Mouse (Mus musculus) limb, embryonic 11.5 days (tissue): ENCODE measurements around the gene Sag. TPM values are rescaled to one million over a fixed set of nuclear protein-coding genes. Genes with fewer than 3 reads are reported as not detected.

Experiments used
- ATAC-seq: fragments of 200-750 bp; cut with Nextera tagmentation; 2 replicates; pipeline ENCODE4 v1.8.0; 2017; ENCODE audit warnings: low read depth; ENCODE audit not compliant: insufficient number of reproducible peaks, low FRiP score, low TSS enrichment
- DNase-seq: peaks from one replicate; pipeline ENCODE4 v3.0.0-alpha.2; 2015; ENCODE audit warnings: low spot score
- H3K27ac ChIP-seq: fragments of 300-500 bp; sonication (generic); replicated peaks from 2 replicates; pipeline ENCODE4 v1.5.1; 2014; ENCODE audit warnings: low read depth, mild to moderate bottlenecking, low read length
- H3K27me3 ChIP-seq: fragments of 300-500 bp; sonication (generic); 2 replicates; pipeline ENCODE4 v1.6.1; 2014; ENCODE audit warnings: mild to moderate bottlenecking, low read length, mixed read lengths; ENCODE audit not compliant: control insufficient read depth, insufficient read depth
- H3K36me3 ChIP-seq: fragments of 300-500 bp; sonication (generic); 2 replicates; pipeline ENCODE4 v1.6.1; 2014; ENCODE audit warnings: mild to moderate bottlenecking, low read length, moderate library complexity, mixed read lengths; ENCODE audit not compliant: control insufficient read depth, insufficient read depth
- H3K4me1 ChIP-seq: fragments of 300-500 bp; sonication (generic); 2 replicates; pipeline ENCODE4 v1.6.1; 2014; ENCODE audit warnings: low read length, mixed read lengths; ENCODE audit not compliant: control insufficient read depth, insufficient read depth
- H3K4me2 ChIP-seq: fragments of 300-500 bp; sonication (generic); 2 replicates; pipeline ENCODE4 v1.6.1; 2014; ENCODE audit warnings: low read depth, mild to moderate bottlenecking, moderate library complexity; ENCODE audit not compliant: severe bottlenecking
- H3K4me3 ChIP-seq: fragments of 300-500 bp; sonication (generic); 2 replicates; pipeline ENCODE4 v1.5.1; 2014; ENCODE audit warnings: low read depth, low read length
- H3K9ac ChIP-seq: fragments of 300-500 bp; sonication (generic); 2 replicates; pipeline ENCODE4 v1.6.1; 2014; ENCODE audit warnings: mild to moderate bottlenecking, low read length
- H3K9me3 ChIP-seq: fragments of 300-500 bp; sonication (generic); 2 replicates; pipeline ENCODE4 v1.6.1; 2016; ENCODE audit warnings: low read length; ENCODE audit not compliant: control insufficient read depth
- WGBS: fragments of 180-500 bp; shearing (Covaris S2); extraction: QIAGEN DNeasy Blood & Tissue Kit; methylation state at CpG from one replicate; pipeline ENCODE4 v1.1.7; 2014; 5-methylcytosine and 5-hydroxymethylcytosine counted together
- polyA plus RNA-seq: library from polyadenylated mRNA; unstranded; fragments of >200 nt; fragmentation: Nextera tagmentation; extraction: Ambion mirVana; gene quantifications from 2 replicates; pipeline ENCODE4 v1.2.1, GENCODE M21; 2014

Sag gene
- polyA plus RNA-seq, 1 experiment from 2014 or later: 2.3 TPM

DNA sequence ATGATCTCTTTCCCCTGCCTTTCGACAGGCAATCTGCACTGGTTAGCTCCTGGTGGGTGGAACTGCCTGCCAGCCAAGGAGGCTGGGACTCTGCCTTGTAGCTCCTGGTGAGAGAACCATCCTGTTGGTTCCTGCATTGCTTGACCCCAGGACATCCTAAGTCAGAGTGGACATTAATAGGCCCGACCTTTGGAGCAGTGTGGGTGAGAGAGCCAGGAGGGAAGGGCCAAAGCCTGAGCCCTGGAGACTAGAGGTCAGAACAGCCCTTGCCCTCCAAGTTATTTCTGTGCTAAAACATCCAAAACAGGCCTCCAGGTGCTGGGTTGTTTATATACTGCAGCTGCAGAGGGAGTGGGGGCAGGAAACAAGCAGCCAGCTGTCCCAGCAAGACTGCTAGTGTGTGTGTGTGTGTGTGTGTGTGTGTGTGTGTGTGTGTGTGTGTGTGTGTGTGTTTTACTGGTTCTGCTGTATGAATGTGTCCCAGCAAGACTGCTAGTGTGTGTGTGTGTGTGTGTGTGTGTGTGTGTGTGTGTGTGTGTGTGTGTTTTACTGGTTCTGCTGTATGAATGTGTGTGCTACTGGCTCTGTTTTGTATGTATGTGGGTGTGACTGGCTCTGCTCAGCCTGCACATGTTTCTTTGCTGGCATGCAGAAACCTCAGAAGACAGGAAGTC is 43.5 kb downstream of the Sag start:
- 12% methylated on average over 2 of the region's 2 CpGs for WGBS
- no peaks in the 10 kb centered on the region for H3K36me3 ChIP-seq
- H3K4me1 ChIP-seq: peaks cover 11% of the 10 kb centered on the region
- no peak overlapping the region for H3K4me2 ChIP-seq
- ATAC-seq: peak; percentile 85
- H3K9me3 ChIP-seq: no peaks in the 10 kb centered on the region
- no peak overlapping the region for H3K9ac ChIP-seq
- peak overlapping the region; percentile 88 for H3K27ac ChIP-seq
- DNase-seq: peak; percentile 64
- H3K4me3 ChIP-seq: no peak overlapping the region
- no peaks in the 10 kb centered on the region for H3K27me3 ChIP-seq

DNA sequence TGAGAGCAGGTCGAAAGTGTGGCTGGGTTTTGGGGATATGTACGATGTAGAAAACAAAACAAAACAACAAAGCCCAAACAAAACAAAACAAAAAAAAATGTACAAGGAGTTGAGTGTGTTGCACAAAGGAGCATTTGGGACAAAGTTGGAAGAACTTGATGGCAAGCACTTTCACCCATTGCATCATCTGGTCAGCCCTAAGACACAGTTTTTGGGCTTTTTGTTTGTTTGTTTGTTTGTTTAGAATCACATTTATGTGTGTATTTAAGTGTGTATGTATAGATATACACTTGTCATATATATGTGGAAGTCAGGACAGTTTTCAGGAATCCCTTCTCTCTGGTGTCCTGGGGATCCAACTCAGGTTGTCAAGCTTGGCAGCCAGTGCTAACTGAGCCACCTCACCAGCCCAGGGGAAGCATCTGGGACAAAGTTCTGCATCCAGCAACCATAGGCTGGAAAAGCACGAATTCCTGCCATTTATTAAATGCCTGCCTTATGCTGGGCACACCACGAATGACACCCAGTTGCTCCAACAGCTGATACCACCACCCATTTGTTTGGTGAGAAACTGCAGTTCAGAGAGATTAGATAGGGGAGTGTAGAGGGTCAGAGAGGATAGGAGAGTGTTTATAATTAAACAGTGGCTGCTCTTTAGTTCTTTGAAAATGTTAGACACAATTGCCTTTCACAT is 44.1 kb downstream of the Sag start:
- Histone ChIP-seq H3K9ac (no peak overlapping the region), H3K4me3 (no peak overlapping the region), H3K9me3 (no peaks in the 10 kb centered on the region), H3K27me3 (no peaks in the 10 kb centered on the region), H3K27ac (peak overlapping the region; percentile 33; the same call in 1 of the 2 replicates), H3K4me2 (no peak overlapping the region), H3K4me1 (peaks cover 11% of the 10 kb centered on the region), H3K36me3 (no peaks in the 10 kb centered on the region)
- no peak for ATAC-seq
- no peak for DNase-seq
- WGBS: 36% methylated on average over 4 of the region's 4 CpGs

DNA sequence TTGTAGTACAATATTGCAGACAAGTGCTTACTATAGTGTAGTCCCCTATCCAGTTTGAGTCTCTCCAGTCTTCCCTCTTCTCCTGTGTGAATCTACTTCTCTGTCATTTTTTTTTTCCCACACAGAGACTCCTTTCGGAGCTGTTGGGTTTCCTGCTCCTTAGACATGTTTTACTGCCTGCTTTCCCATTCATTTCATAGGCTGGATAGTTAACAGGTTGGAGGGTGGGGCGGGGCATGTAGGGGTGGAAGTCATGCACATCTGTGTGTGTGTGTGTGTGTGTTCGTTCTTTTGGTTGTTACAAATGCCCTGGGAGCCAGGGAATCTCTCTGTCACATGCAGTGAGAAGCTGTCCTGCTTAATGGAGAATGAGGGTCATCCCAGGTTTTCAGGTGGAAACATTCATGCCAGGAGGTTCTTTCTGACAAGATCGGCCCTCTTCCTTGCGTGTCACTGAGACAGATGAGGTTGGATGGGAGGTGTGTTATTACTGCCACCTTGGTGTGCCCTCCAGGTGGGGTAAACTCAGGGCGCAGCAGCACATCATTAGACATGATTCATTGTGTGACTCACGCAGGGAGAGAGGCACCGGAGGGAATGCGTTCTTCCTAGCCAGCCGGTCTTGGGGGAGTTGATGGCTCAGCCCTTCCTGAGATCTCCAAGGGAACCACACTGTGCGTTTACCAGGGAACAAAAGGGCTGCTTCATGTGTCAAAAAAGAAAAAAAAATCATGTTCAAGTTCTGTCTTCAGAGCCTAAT is 44.9 kb downstream of the Sag start:
- ATAC-seq: no peak
- Histone ChIP-seq H3K4me2 (no peak overlapping the region), H3K36me3 (no peaks in the 10 kb centered on the region), H3K27ac (no peak overlapping the region), H3K27me3 (no peaks in the 10 kb centered on the region), H3K4me3 (no peak overlapping the region), H3K9ac (no peak overlapping the region), H3K4me1 (peaks cover 11% of the 10 kb centered on the region), H3K9me3 (no peaks in the 10 kb centered on the region)
- no peak for DNase-seq
- WGBS: 48% methylated on average over 11 of the region's 11 CpGs

DNA sequence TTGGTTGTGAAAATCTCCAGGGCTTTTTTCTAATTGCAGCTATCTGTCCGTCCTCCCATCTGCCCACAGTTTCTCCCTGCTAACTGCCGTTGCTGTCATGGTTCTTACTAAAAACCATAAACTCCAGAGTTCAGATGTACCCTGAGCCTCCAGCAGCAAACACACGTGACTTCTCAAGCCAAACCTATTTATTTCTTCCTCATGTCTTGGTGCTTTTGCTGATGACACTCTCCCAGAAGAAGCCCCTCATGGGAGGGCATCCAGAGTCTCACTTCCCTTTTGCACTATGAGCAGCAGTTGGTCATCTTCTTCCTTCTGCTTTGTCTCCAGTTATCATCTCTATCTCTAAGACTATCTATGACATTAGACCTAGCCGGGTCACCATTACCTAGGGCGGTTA is 45.8 kb downstream of the Sag start:
- Histone ChIP-seq H3K27me3 (no peaks in the 10 kb centered on the region), H3K9me3 (no peaks in the 10 kb centered on the region), H3K27ac (no peak overlapping the region), H3K4me3 (no peak overlapping the region), H3K36me3 (no peaks in the 10 kb centered on the region), H3K9ac (no peak overlapping the region), H3K4me2 (no peak overlapping the region), H3K4me1 (peaks cover 15% of the 10 kb centered on the region)
- WGBS: 74% methylated on average over 5 of the region's 5 CpGs
- ATAC-seq (no peak), DNase-seq (no peak)

DNA sequence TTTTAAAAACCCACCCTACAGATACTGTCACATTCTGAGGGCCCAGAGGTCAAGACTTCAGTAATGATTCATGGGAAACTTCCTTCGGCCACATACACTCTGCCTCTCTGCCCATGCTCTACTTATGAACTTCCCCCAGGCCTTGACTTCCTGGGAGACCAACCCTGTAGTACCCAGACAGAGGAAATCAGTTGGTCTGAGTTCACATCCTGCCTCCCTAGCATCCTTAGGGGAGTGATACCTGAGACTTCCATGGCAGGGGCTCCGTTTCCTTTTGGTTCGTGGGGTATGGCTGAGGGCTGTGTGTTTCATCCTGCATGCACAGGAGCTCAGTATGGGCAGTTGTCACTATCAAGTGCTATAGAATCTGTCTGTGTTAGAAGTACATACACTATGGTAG is 47.9 kb downstream of the Sag start:
- ATAC-seq: no peak
- Histone ChIP-seq H3K36me3 (no peaks in the 10 kb centered on the region), H3K27me3 (no peaks in the 10 kb centered on the region), H3K9ac (no peak overlapping the region), H3K4me3 (no peak overlapping the region), H3K9me3 (no peaks in the 10 kb centered on the region), H3K27ac (no peak overlapping the region), H3K4me2 (no peak overlapping the region), H3K4me1 (peaks cover 24% of the 10 kb centered on the region)
- WGBS: 80% methylated on average over 3 of the region's 3 CpGs
- no peak for DNase-seq

DNA sequence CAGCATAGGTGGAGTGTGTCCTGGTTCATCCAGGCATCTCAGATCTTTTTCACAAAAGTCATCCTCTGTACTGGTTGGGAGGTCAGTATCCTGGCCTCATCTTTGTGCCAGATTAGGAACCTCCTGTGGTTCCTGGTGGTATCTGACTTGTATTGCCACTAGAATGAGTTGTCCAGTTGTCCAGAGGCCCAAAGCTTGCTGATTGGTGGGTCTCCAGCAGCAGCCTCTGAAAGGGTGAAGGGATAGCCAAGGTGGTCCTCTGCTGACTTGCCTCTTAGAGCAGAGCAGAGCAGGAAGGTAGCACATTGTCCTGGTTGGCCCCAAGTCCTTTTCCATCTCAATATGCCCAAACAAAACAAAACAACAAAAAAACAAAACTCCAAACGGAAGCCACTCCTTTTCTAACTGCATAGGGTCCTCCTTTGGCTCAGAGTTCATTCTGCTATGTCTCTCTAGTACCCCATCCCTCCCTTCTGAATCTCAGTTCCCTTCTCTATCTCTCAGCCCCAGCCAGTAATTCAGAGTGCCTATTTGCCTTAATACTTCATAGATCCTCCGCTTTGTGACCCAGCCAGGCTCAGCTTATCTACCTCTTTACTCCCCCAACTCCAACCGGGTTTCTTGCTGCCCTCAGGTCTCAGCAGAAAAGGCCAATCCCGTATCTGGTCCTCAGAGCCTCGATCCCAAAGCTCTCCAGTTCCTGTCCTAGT is 48.8 kb downstream of the Sag start:
- ATAC-seq (no peak), DNase-seq (no peak)
- Histone ChIP-seq H3K9me3 (no peaks in the 10 kb centered on the region), H3K27ac (no peak overlapping the region), H3K36me3 (no peaks in the 10 kb centered on the region), H3K9ac (peak overlapping the region; percentile 30; the same call in 1 of the 2 replicates), H3K4me1 (peaks cover 21% of the 10 kb centered on the region), H3K4me3 (peak overlapping the region; percentile 92; the same call in 1 of the 2 replicates), H3K4me2 (peak overlapping the region; percentile 89), H3K27me3 (no peaks in the 10 kb centered on the region)
- 58% methylated on average over 5 of the region's 5 CpGs for WGBS

DNA sequence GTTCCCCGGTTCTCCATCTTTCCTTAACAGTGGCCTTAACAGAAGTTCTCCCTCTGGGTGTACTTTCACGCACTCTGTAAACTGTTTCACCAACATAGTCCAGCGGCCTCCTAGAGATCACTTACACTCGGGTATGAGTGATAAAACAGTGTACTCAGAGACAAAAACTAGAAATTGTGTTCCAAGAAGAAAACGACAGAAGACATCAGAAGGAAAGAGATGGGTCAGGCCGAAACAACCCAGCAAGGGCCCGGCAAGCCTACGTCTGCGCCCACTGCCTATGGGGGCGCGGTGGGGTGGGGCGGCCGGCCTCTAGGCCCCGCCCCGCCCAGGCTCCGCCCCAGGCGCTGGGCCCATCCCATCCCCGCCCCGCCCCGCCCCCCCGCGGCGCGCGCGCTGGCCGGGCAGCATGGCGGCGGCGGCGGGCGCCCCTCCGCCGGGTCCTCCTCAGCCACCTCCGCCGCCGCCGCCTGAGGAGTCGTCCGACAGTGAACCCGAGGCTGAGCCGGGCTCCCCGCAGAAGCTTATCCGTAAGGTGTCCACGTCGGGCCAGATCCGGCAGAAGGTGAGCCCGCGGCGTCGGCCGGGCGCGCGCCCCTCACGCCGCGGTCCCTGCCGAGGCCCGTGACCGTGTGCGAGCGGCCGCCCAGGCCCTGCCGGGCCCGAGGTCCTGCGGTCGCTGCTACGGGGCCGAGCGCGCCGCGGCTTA is 49.6 kb downstream of the Sag start, which contains the start of gene Dgkd:
Gene Dgkd, plus strand, starts transcription at position 396 of the 709 bp plus-strand sequence.
- 2% methylated on average over 43 of the region's 74 CpGs for WGBS
- peak within 1 kb of the TSS; percentile 30; the same call in 1 of the 2 replicates for H3K27ac ChIP-seq

More for the DNA sequence above, 49.6 kb downstream of the Sag start, which contains the start of gene Dgkd:
- DNase-seq (peak; percentile 85), ATAC-seq (peak; percentile 92)
- peaks cover 15% of the 10 kb centered on the region for H3K4me1 ChIP-seq
- peak within 1 kb of the TSS; percentile 92 for H3K4me3 ChIP-seq
- no peaks in the 10 kb centered on the region for H3K36me3 ChIP-seq
- no peaks in the 10 kb centered on the region for H3K27me3 ChIP-seq
- no peaks in the 10 kb centered on the region for H3K9me3 ChIP-seq
- H3K9ac ChIP-seq: peak within 1 kb of the TSS; percentile 96
- H3K4me2 ChIP-seq: peak within 1 kb of the TSS; percentile 89
